14 mouse cellular contexts compared by ENCODE assay signal in the genomic region with DNA sequence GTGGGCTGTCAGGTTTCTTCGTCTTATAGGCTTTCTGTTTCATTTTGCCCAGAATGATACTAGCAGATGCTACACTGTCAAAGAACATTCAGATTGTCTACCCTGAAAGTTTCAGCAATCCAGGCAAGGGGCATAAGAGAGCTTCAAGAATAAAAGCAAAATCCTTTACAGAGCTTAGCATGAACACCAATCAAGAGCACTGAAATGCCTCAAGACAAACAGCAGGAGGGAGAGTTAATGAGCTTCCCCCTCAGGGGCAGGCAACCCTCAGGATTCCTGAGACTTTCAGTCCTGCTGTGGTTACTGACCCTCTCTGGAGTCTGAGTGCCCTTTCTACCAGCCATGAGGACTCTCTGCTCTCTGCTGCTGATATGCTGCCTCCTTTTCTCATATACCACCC. TPM values are rescaled to one million over a fixed set of nuclear protein-coding genes. Genes with fewer than 3 reads are reported as not detected.
"Had no signal": no experiment of that assay in that cellular context is flagged by ENCODE, and none has a peak within 500 bp of the region (broad histone marks: within the 10 kb centered on the region; RNA-seq: fewer than 3 reads in every experiment).

A gene (plus strand): TSS at position 316 of the 400 bp plus-strand sequence.

RNA-seq across cellular contexts. Expression of the gene that starts here (rescaled TPM):
- polyA plus RNA-seq: lung, embryonic 14.5 days; lung, embryonic 16.5 days; midbrain, embryonic 10.5 days; midbrain, embryonic 12.5 days; midbrain, embryonic 14.5 days; midbrain, embryonic 16.5 days; myocyte; neural tube, embryonic 11.5 days; neural tube, embryonic 13.5 days; neural tube, embryonic 15.5 days; small intestine, adult 2 months; stomach, embryonic 14.5 days; stomach, embryonic 16.5 days; thymus, postnatal 0 days had no signal
